Mouse (Mus musculus): Measurements from ENCODE around the gene Olfr285.

Gene Olfr285

DNA sequence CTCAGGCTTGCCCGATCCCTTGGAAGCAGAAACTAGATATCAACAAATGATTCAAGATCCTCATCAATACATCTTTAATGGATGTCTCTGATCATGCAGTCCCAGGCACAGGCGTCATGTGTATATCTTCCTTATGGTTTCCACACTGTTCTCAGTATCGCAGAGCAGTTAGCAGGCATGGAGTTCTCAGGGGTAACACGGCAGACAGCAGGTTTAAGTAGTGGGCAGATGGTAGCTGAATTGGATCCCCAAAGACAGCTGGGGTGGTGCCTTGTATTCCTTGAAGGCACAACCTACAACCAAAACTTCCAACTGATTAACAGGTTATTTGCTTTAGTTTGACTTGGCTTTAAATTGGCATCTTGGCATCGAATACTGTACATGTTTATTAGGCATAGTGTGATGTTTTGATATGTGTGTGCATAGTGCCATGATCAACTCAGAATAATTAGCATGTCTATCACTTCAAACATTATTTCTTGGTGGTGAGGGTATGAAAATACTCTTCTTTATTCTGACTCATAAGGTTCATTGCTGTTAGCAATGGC, at the start of gene Olfr285:
TSS of gene Olfr285 (minus strand) at position 177 of the 548 bp plus-strand sequence.
- no peak for DNase-seq

DNA sequence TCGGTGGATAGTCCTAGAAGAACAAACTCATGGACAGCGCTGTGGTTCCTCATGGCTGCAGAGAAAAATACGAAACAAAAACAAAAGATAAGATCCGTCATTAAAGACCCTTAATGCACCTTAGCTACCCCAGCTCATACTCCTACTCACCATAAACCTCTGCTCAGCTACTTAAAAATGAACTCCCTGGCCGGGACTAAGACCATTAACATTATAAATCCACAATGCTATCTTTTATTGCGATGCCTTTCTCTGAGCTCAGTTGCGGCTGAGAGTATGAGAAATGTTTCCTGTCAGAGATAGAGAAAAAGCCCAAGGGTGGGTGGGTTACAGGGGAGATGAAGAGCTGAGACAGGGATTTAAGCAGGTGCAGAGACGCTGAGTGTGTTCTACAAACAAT, 23.7 kb upstream of the Olfr285 start, which contains the start of gene Olfr284:
TSS of gene Olfr284 (minus strand) at position 101 of the 400 bp plus-strand sequence.
- no peak for DNase-seq

DNA sequence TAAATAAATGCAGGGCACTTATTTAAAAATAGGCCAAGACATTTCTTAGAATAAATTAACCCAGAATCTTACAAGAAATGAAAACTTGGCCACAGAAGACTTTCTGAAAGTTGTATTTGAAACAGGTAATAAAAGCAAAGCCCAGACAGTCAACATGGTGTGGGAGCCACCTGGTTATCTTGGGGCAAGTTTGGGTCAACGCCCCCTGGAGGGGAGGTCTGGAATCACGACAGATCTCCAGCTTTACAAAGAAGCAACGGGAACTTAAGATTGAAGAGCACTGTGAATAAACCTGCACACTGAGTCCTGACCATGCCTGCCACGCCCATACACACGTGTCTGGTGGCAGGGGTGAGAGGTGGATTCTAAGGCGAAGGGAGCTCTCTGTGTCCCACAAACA, 1.4 kb downstream of the Olfr285 start:
- DNase-seq = no peak

- DNase-seq = no peak
Measured at GRCm38 (mm10) chr15:98295628-98296551, 21.3 kb downstream of the Olfr285 start, which contains the start of gene Zfp641. TSS of gene Zfp641 (minus strand) at chr15:98296161.

DNA sequence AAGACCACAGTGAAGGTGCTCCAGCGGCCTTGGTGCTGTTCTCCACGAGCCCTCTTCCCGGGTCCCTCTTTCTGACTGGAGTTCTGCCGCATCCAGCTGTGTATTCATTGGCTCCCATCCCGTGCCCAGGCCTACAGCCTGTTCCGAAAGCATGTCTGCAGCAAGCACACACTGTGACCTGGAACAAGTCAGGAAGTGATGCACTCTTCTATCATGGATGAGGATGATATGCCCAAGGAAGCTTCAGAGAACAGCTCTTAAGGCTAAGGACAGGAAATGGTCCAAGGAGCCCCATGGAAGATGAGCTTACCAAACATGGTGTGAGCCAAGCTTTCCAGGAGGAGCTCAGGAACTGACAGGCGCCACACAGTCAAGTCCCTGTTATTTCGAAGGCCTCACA, 23.5 kb downstream of the Olfr285 start:
- no peak for DNase-seq

GRCm38 (mm10) chr15:98288566-98288965, 28.6 kb downstream of the Olfr285 start:
- DNase-seq = peak; percentile 32

DNA sequence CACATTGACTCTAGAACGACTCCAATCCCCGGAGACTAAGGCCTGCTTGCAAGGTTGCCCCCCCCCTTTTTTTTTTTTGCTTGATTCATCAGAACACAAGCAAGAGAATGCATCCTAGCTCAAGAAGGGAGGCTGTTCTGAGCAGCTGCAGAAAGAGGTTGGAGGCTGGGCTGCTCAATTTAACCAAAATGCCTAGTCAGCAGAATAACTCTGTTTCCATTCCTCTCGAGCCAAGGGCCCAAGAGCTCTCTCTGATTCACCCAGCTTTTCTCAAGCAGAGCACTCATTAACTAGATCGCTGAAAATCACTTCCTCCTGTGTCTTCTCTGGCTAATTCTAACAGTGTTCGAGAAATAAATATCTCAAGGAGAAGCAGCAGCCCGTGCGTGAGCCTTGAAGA, 30.7 kb downstream of the Olfr285 start:
- peak; percentile 30 for DNase-seq

Data from kidney, adult 11 months (tissue).